Mouse (Mus musculus) gastrocnemius, adult 18-20 months (tissue): Measurements from ENCODE around the gene Cenpx. TPM values are rescaled to one million over a fixed set of nuclear protein-coding genes. Genes with fewer than 3 reads are reported as not detected.

Experiments
- DNase-seq: peaks from one replicate; pipeline ENCODE4 v3.0.0; 2021; ENCODE audit warnings: low spot score
- total RNA-seq, 2 experiments: library from RNA; stranded (reverse); gene quantifications; 2 replicates each; pipeline ENCODE4 v1.2.3; 2021

Gene Cenpx
- total RNA-seq, 2 experiments from 2014 or later: 24.2 to 32.0 TPM

- DNase-seq: no peak
Measured at GRCm38 (mm10) chr11:120726243-120727168, 13.0 kb upstream of the Cenpx start.

- no peak for DNase-seq
Measured at GRCm38 (mm10) chr11:120723509-120723908, 10.0 kb upstream of the Cenpx start.

- no peak for DNase-seq
Measured at GRCm38 (mm10) chr11:120722761-120723382, 9.3 kb upstream of the Cenpx start.

GRCm38 (mm10) chr11:120722067-120722630 lies 8.6 kb upstream of the Cenpx start:
- DNase-seq: no peak

GRCm38 (mm10) chr11:120721124-120722066 lies 7.9 kb upstream of the Cenpx start, which contains the start of gene Rac3:
Gene Rac3, plus strand, starts transcription at chr11:120721470.
- DNase-seq: no peak

- DNase-seq: peak; percentile 93
Measured at GRCm38 (mm10) chr11:120720450-120720849, 6.9 kb upstream of the Cenpx start.

- no peak for DNase-seq
Measured at GRCm38 (mm10) chr11:120719841-120720376, 6.4 kb upstream of the Cenpx start.

GRCm38 (mm10) chr11:120719242-120719641 lies 5.7 kb upstream of the Cenpx start:
- DNase-seq: no peak

- DNase-seq: no peak
Measured at GRCm38 (mm10) chr11:120715131-120715530, 1.6 kb upstream of the Cenpx start.

GRCm38 (mm10) chr11:120714546-120714945 lies 1.0 kb upstream of the Cenpx start:
- DNase-seq: no peak

GRCm38 (mm10) chr11:120712771-120713568 lies 568 bp downstream of the Cenpx start:
- DNase-seq: no peak

- no peak for DNase-seq
Measured at GRCm38 (mm10) chr11:120711980-120712604, 1.4 kb downstream of the Cenpx start.

- DNase-seq: no peak
Measured at GRCm38 (mm10) chr11:120710672-120711071, 2.9 kb downstream of the Cenpx start.

GRCm38 (mm10) chr11:120709551-120709950 lies 4.0 kb downstream of the Cenpx start:
- no peak for DNase-seq

- no peak for DNase-seq
Measured at GRCm38 (mm10) chr11:120707969-120708368, 5.6 kb downstream of the Cenpx start.

GRCm38 (mm10) chr11:120707225-120707624 lies 6.3 kb downstream of the Cenpx start:
- DNase-seq: no peak

- DNase-seq: no peak
Measured at GRCm38 (mm10) chr11:120706120-120706519, 7.4 kb downstream of the Cenpx start.

GRCm38 (mm10) chr11:120704486-120705325 lies 8.8 kb downstream of the Cenpx start:
- DNase-seq: no peak
